In genomic region chr17:25433223-25433616, GRCm38 (mm10) we compare ENCODE assay signal across 8 mouse cellular contexts. TPM values are rescaled to one million over a fixed set of nuclear protein-coding genes. Genes with fewer than 3 reads are reported as not detected.
DNase-seq lines count a peak whose midpoint lies in the region; ATAC-seq and TF ChIP-seq lines count a peak whose summit lies in the region.

No protein-coding gene starts in this region.

- H3K27me3 ChIP-seq in heart, embryonic 11.5 days (ENCODE audit: control insufficient read depth, insufficient read depth, low read length): peaks cover 3% of the 10 kb centered on the region; the same call in 1 of the 2 replicates
- H3K27me3 ChIP-seq in ES-Bruce4 (ENCODE audit: control insufficient read depth, insufficient read depth, low read length, poor library complexity, severe bottlenecking): peaks cover 8% of the 10 kb centered on the region
- peaks cover 11% of the 10 kb centered on the region; the same call in 1 of the 2 replicates for H3K27me3 ChIP-seq in forebrain, embryonic 14.5 days (replicated peaks; ENCODE audit: control insufficient read depth, insufficient read depth, low read length)
- peaks cover 90% of the 10 kb centered on the region for H3K27me3 ChIP-seq in liver, embryonic 12.5 days (replicated peaks)

- under 1% methylated on average over 36 of the region's 40 CpGs for WGBS in heart, embryonic 11.5 days (ENCODE audit: insufficient replicate concordance)
- WGBS in forebrain, embryonic 14.5 days: 2% methylated on average over 37 of the region's 40 CpGs
- under 1% methylated on average over 40 of the region's 40 CpGs for WGBS in liver, embryonic 12.5 days (ENCODE audit: insufficient replicate concordance)

- peak; percentile 20; the same call in 1 of the 2 replicates for ATAC-seq in heart, embryonic 11.5 days (replicated peaks; ENCODE audit: insufficient number of reproducible peaks, low FRiP score, low TSS enrichment)
- ATAC-seq in forebrain, embryonic 14.5 days: peak; percentile 49
- ATAC-seq in liver, embryonic 12.5 days: peak; percentile 17

- no peak for DNase-seq in heart, adult 11 months
- DNase-seq in forebrain, embryonic 14.5 days (ENCODE audit: low spot score): peak; percentile 55
- DNase-seq in thymus, postnatal 4 days: no peak
- no peak for DNase-seq in spleen, postnatal 4 days (ENCODE audit: low spot score in 2 of 2)
- no peak for DNase-seq in kidney, adult 11 months

- H3K36me3 ChIP-seq in heart, embryonic 11.5 days (ENCODE audit: control insufficient read depth, insufficient read depth, low read length): peaks cover 2% of the 10 kb centered on the region; the same call in 1 of the 2 replicates
- no peaks in the 10 kb centered on the region for H3K36me3 ChIP-seq in ES-Bruce4 (ENCODE audit: control insufficient read depth, insufficient read depth, low read length, poor library complexity, severe bottlenecking)
- no peaks in the 10 kb centered on the region for H3K36me3 ChIP-seq in forebrain, embryonic 14.5 days (ENCODE audit: control insufficient read depth, insufficient read depth, low read length)
- no peaks in the 10 kb centered on the region for H3K36me3 ChIP-seq in liver, embryonic 12.5 days

- H3K4me2 ChIP-seq in heart, embryonic 11.5 days: peak overlapping the region; percentile 74
- peak overlapping the region; percentile 93 for H3K4me2 ChIP-seq in forebrain, embryonic 14.5 days (ENCODE audit: low read length)
- peak overlapping the region; percentile 67 for H3K4me2 ChIP-seq in liver, embryonic 12.5 days

- H3K9me3 ChIP-seq in heart, embryonic 11.5 days (replicated peaks; ENCODE audit: control insufficient read depth, low read length): no peaks in the 10 kb centered on the region
- no peaks in the 10 kb centered on the region for H3K9me3 ChIP-seq in ES-Bruce4 (replicated peaks; ENCODE audit: control insufficient read depth, insufficient read depth, low read length, poor library complexity, severe bottlenecking)
- no peaks in the 10 kb centered on the region for H3K9me3 ChIP-seq in forebrain, embryonic 14.5 days (replicated peaks; ENCODE audit: control insufficient read depth, low read length)
- no peaks in the 10 kb centered on the region for H3K9me3 ChIP-seq in liver, embryonic 12.5 days (replicated peaks)

- peak overlapping the region; percentile 88 for H3K9ac ChIP-seq in heart, embryonic 11.5 days (ENCODE audit: low read depth, low read length)
- H3K9ac ChIP-seq in ES-Bruce4 (ENCODE audit: low read depth, poor library complexity, severe bottlenecking): peak overlapping the region; percentile 21
- peak overlapping the region; percentile 86 for H3K9ac ChIP-seq in forebrain, embryonic 14.5 days (ENCODE audit: low read length)
- peak overlapping the region; percentile 54 for H3K9ac ChIP-seq in liver, embryonic 12.5 days

- peak overlapping the region; percentile 64 for H3K4me3 ChIP-seq in heart, embryonic 11.5 days (ENCODE audit: low read depth, low read length)
- H3K4me3 ChIP-seq in ES-Bruce4 (ENCODE audit: low read depth, low read length): peak overlapping the region; percentile 65
- peak overlapping the region; percentile 72 for H3K4me3 ChIP-seq in forebrain, embryonic 14.5 days (ENCODE audit: low read depth, low read length)
- H3K4me3 ChIP-seq in liver, embryonic 12.5 days: peak overlapping the region; percentile 58

- TF ChIP-seq POLR2A in ES-Bruce4 (IDR thresholded peaks at IDR 0.05; ENCODE audit: insufficient read depth, low read length): no peak

- H3K27ac ChIP-seq in heart, embryonic 11.5 days (ENCODE audit: low read depth, low read length): peak overlapping the region; percentile 77
- no peak overlapping the region for H3K27ac ChIP-seq in ES-Bruce4 (ENCODE audit: insufficient read depth, low read length)
- H3K27ac ChIP-seq in forebrain, embryonic 14.5 days (ENCODE audit: low read depth, low read length): peak overlapping the region; percentile 72
- no peak overlapping the region for H3K27ac ChIP-seq in liver, embryonic 12.5 days

- TF ChIP-seq CTCF in ES-Bruce4 (IDR thresholded peaks at IDR 0.05; ENCODE audit: low read depth, low read length): no peak

- H3K4me1 ChIP-seq in heart, embryonic 11.5 days (ENCODE audit: control insufficient read depth, insufficient read depth, low read length): peaks cover 35% of the 10 kb centered on the region
- no peaks in the 10 kb centered on the region for H3K4me1 ChIP-seq in ES-Bruce4 (ENCODE audit: control insufficient read depth, insufficient read depth, low read length)
- H3K4me1 ChIP-seq in forebrain, embryonic 14.5 days (ENCODE audit: control insufficient read depth, insufficient read depth, low read length): peaks cover 8% of the 10 kb centered on the region
- H3K4me1 ChIP-seq in liver, embryonic 12.5 days: peaks cover 13% of the 10 kb centered on the region

- no peak for TF ChIP-seq EP300 in ES-Bruce4 (IDR thresholded peaks at IDR 0.05; ENCODE audit: insufficient read depth, low read depth, low read length)

RNA-seq across cellular contexts. Expression of gene Cacna1h, which starts 0.4 kb away (rescaled TPM):
- 10.3 and 10.6 TPM in 2 replicates for polyA plus RNA-seq in heart, embryonic 11.5 days (2014; fragmentation: Nextera tagmentation; extraction: Ambion mirVana)
- polyA plus RNA-seq in ES-Bruce4 (2011; ENCODE audit: insufficient read depth, insufficient read length, low read depth, missing spikeins): 4.4 and 5.6 TPM in 2 replicates
- polyA plus RNA-seq in forebrain, embryonic 14.5 days (2014; fragmentation: Nextera tagmentation; extraction: Ambion mirVana): 5.5 and 11.0 TPM in 2 replicates
- 1.2 and 1.6 TPM in 2 replicates for polyA plus RNA-seq in liver, embryonic 12.5 days (2016; fragmentation: Nextera tagmentation; extraction: Ambion mirVana)

RNA-seq across cellular contexts. Expression of gene Tekt4, which starts 21.2 kb away (rescaled TPM):
- 0.97 and 1.2 TPM in 2 replicates for polyA plus RNA-seq in heart, embryonic 11.5 days (2014; fragmentation: Nextera tagmentation; extraction: Ambion mirVana)
- not detected in 2 replicates for polyA plus RNA-seq in ES-Bruce4 (2011; ENCODE audit: insufficient read depth, insufficient read length, low read depth, missing spikeins)
- polyA plus RNA-seq in forebrain, embryonic 14.5 days (2014; fragmentation: Nextera tagmentation; extraction: Ambion mirVana): 1.2 and 1.4 TPM in 2 replicates
- polyA plus RNA-seq in liver, embryonic 12.5 days (2016; fragmentation: Nextera tagmentation; extraction: Ambion mirVana): not detected in 2 replicates

Comparison
In these comparisons a context has a peak if more than half of its experiments do, and no peak if none do; other contexts are left out.
1. H3K27ac ChIP-seq: peak in heart, embryonic 11.5 days (single experiment) and forebrain, embryonic 14.5 days (single experiment); none in ES-Bruce4 (single experiment) and liver, embryonic 12.5 days (single experiment).
2. H3K9ac ChIP-seq: peak in every context shown above with its lines; median percentile 88 in heart, embryonic 11.5 days; 86 in forebrain, embryonic 14.5 days; 54 in liver, embryonic 12.5 days; 21 in ES-Bruce4.
3. Peak in every context shown above with its lines, with median percentiles within 50 percentile points of each other: ATAC-seq, H3K4me2 ChIP-seq and H3K4me3 ChIP-seq.